Mouse (Mus musculus) G1E (cell line): ENCODE data around the gene Tdrd1. TPM values are rescaled to one million over a fixed set of nuclear protein-coding genes. Genes with fewer than 3 reads are reported as not detected.

Source experiments
- ATAC-seq: 2 replicates; pipeline ENCODE4 v1.8.0; 2016; ENCODE audit warnings: mild to moderate bottlenecking; ENCODE audit not compliant: insufficient number of reproducible peaks, poor library complexity, low FRiP score, severe bottlenecking; ENCODE audit errors: extremely low read depth
- DNase-seq: peaks from one replicate; pipeline ENCODE4 v3.0.0; 2012; ENCODE audit warnings: low spot score
- H3K27me3 ChIP-seq: 2 replicates; pipeline ENCODE4 v1.6.1; 2012; ENCODE audit warnings: mild to moderate bottlenecking, low read length, inconsistent platforms; ENCODE audit not compliant: insufficient read depth
- H3K36me3 ChIP-seq: replicated peaks from 2 replicates; pipeline ENCODE3; 2012; ENCODE audit warnings: mild to moderate bottlenecking, inconsistent platforms
- H3K4me1 ChIP-seq: 2 replicates; pipeline ENCODE4 v1.6.1; 2012; ENCODE audit warnings: low read depth, low read length, inconsistent platforms, mixed read lengths; ENCODE audit not compliant: insufficient read depth
- H3K4me3 ChIP-seq: 2 replicates; pipeline ENCODE4 v1.5.1; 2012; ENCODE audit warnings: low read depth, mild to moderate bottlenecking, inconsistent platforms, low read length, moderate library complexity, mixed read lengths
- H3K9me3 ChIP-seq: replicated peaks from 2 replicates; pipeline ENCODE4 v1.6.1; 2012; ENCODE audit warnings: inconsistent platforms
- CTCF ChIP-seq: IDR thresholded peaks from 2 replicates; pipeline ENCODE4 v1.5.1; 2012; ENCODE audit warnings: low read depth, low read length, inconsistent platforms, mixed read lengths
- GATA1 ChIP-seq: IDR thresholded peaks from 2 replicates; pipeline ENCODE4 v1.6.1; 2012; ENCODE audit warnings: borderline replicate concordance, low read length, inconsistent platforms, mixed read lengths
- GATA2 ChIP-seq: IDR thresholded peaks from 2 replicates; pipeline ENCODE4 v1.6.1; 2012; ENCODE audit warnings: low read depth, low read length, inconsistent platforms, borderline replicate concordance
- POLR2AphosphoS5 ChIP-seq: IDR thresholded peaks from 2 replicates; pipeline ENCODE4 v1.6.1; 2012; ENCODE audit warnings: low read depth, low read length, inconsistent platforms; ENCODE audit not compliant: insufficient replicate concordance
- TAL1 ChIP-seq: conservative IDR thresholded peaks from 2 replicates; pipeline ENCODE4 v1.6.1; 2012; ENCODE audit warnings: low read depth, low read length, inconsistent platforms, mixed read lengths
- polyA plus RNA-seq: library from polyadenylated mRNA; stranded (reverse); fragments of >175 nt; gene quantifications from 2 replicates; pipeline ENCODE4 v1.2.3, GENCODE M21; 2012
- total RNA-seq, 2 experiments: library from RNA; stranded (forward) in 1 of 2; stranded (reverse) in 1 of 2; fragments of 200-1000 nt in 1 of 2; fragments of >200 nt in 1 of 2; fragmentation: Nextera tagmentation in 1 of 2; gene quantifications; 2 replicates each; pipeline ENCODE4 v1.2.3; 2014 to 2017

Tdrd1 gene
- total and polyA plus RNA-seq, 3 experiments: 0.05 TPM; not detected in 2

DNA sequence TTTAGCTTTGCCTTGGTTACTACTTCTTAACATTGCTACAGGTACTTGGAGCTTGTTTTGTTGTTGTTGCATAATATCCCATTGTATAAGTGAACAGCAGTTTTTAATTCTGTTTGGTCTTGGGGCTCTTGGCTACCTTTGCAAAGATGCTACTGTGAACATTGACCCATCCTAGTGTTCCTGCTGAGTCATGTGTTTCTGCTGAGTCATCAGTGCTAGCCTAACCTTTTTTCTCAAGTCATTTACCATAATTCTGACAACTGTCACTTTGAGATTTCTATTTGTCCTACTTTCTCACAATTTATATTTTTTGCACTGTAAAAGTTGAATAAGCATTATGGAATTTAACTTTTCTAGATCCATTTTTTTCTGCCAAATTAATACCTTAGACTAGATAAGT lies 26.6 kb downstream of the Tdrd1 start:
- H3K27me3 ChIP-seq: peaks cover 23% of the 10 kb centered on the region

GRCm38 (mm10) chr19:56856455-56856854 lies 30.4 kb downstream of the Tdrd1 start:
- no peak for TF ChIP-seq GATA2
- TF ChIP-seq CTCF: no peak
- TF ChIP-seq TAL1: no peak
- no peak for TF ChIP-seq GATA1
- no peak for TF ChIP-seq POLR2AphosphoS5
- H3K27me3 ChIP-seq: peaks cover 7% of the 10 kb centered on the region
- H3K9me3 ChIP-seq: no peaks in the 10 kb centered on the region
- no peak overlapping the region for H3K4me3 ChIP-seq
- no peaks in the 10 kb centered on the region; the same call in 1 of the 2 replicates for H3K4me1 ChIP-seq
- DNase-seq (no peak), ATAC-seq (no peak)
- H3K36me3 ChIP-seq: no peaks in the 10 kb centered on the region

More for the DNA sequence above, 26.6 kb downstream of the Tdrd1 start:
- H3K4me3 ChIP-seq: no peak overlapping the region
- H3K9me3 ChIP-seq: no peaks in the 10 kb centered on the region
- no peak for DNase-seq
- H3K36me3 ChIP-seq: no peaks in the 10 kb centered on the region
- no peak for ATAC-seq
- TF ChIP-seq POLR2AphosphoS5: no peak
- TF ChIP-seq TAL1: no peak
- H3K4me1 ChIP-seq: no peaks in the 10 kb centered on the region; the same call in 1 of the 2 replicates

DNA sequence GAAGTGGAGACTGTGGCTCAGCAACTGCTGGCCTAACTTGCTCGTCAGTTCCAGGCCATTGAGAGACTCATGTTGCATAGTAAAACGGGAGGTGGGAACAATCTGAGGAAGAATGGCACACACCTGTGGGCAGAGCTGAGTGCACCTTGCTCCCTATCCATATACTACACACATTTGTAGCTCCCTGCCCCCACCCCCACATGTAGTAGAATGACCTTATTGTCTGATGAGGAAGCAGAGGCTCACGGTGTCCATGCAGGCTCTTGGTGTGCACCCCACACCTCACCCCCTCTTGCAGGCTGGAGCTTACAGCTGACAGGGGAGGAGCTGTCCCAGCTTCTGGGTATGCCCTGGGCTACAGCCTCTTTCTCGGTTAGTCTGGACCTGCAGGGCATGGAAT lies 41.7 kb downstream of the Tdrd1 start:
- no peak for ATAC-seq
- H3K4me1 ChIP-seq: no peaks in the 10 kb centered on the region
- no peaks in the 10 kb centered on the region for H3K9me3 ChIP-seq
- TF ChIP-seq GATA2 (no peak), CTCF (no peak)
- H3K4me3 ChIP-seq: no peak overlapping the region
- H3K36me3 ChIP-seq: no peaks in the 10 kb centered on the region
- peaks cover 44% of the 10 kb centered on the region for H3K27me3 ChIP-seq
- DNase-seq: no peak

DNA sequence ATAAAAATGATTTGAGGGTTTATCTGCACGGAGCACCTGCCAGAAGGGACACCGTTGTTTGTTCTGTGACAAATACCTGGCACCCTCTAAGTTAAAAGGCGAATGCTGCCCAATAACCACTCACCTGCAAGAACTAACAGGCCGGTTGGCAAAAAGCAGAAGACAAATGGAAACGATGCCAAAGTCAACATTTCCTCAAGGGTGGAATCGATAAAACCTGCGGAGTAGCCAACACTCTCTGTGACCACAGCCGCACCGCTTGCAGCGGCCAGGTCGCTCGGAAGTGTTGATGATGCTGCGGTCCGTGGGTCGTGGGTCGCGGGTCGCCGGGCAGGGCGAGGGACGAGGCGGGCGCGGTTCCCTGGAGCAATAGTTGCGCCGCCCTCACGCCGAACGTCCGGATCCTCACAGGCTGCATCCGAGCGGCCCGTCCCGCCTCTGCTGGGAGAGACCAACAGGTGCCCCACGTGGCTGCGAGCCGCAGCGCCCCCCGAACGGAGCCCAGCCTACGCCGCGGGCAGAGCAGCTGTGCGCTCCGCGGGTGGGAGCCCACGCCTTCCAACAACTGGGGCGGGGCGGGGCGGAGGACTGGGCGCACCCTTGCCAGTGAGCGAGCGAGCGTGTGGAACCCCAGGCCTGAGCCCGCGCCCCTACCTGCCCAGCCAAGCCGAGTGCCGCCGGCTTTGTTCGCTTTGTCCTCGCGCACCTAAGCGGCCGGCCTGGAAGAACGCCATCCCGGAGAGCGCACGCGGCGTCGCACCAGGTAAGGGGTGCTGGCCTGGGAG lies 48.0 kb downstream of the Tdrd1 start, which contains the start of gene Vwa2:
Gene Vwa2 (plus strand): TSS at position 434 of the 785 bp plus-strand sequence.
- Histone ChIP-seq H3K36me3 (no peaks in the 10 kb centered on the region), H3K27me3 (peaks cover 24% of the 10 kb centered on the region), H3K9me3 (no peaks in the 10 kb centered on the region), H3K4me1 (no peaks in the 10 kb centered on the region), H3K4me3 (no peak within 1 kb of the TSS)
- TF ChIP-seq POLR2AphosphoS5 (no peak), CTCF (no peak), GATA1 (no peak), TAL1 (no peak), GATA2 (no peak)
- ATAC-seq: no peak
- no peak for DNase-seq

DNA sequence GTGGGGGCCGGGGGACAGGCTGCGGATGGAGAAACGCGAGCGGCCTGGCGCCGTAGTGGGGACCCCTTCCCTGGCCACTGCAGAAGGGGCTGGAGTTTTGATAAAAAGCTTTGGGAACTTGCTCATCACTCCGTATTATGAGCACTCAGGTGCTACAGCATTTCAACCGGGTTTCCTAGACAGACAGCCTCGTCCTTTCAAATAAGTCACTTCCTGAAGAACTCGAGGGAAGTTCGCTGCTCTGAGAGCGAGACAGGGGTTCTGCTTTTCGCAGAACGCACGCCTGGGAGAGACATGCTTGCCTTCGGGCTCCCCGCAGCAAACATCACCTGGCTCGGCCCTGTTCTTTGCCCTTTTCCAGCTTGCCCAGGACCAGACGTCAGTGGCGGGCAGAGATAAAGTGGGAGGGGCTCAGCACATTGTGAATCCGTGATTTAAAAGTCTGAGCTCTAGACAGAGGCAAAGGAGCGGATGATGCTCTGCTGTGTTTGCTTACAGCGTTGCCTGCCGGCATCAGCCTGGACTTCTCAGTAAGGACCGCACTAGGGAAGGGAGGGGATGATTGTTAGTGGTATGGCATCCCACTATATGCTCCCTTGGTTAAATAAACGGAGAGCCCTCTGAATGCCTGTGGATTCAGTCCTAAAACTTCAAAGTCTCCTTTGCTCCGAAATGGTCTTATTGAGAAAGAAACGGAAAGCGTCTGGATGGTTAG lies 48.7 kb downstream of the Tdrd1 start:
- H3K4me1 ChIP-seq: no peaks in the 10 kb centered on the region
- TF ChIP-seq GATA2 (no peak), GATA1 (no peak), POLR2AphosphoS5 (no peak), TAL1 (no peak)
- H3K4me3 ChIP-seq: no peak overlapping the region
- ATAC-seq (no peak), DNase-seq (no peak)
- H3K9me3 ChIP-seq: no peaks in the 10 kb centered on the region
- peaks cover 25% of the 10 kb centered on the region for H3K27me3 ChIP-seq
- H3K36me3 ChIP-seq: no peaks in the 10 kb centered on the region

DNA sequence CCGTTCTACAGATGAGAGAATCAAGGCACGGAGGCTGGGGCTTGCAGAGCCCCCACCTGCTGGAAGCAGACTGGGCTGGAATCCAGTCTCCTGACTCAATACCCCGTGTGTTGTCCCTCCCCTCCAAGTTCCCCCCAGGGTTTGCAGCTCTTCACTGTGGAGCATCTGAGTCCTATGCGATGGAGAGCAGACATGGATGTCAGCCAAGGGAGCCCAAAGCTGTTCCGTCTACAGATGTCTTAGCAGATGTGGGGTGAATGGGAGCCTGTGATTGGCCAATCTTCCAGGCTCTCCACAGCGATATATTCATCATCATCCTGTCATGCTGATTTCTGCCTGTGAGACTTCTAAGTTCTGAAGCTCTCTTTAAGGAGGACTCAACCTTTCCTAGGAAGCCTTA lies 51.4 kb downstream of the Tdrd1 start:
- no peaks in the 10 kb centered on the region for H3K9me3 ChIP-seq
- H3K4me1 ChIP-seq: no peaks in the 10 kb centered on the region
- TF ChIP-seq POLR2AphosphoS5: no peak
- TF ChIP-seq TAL1: no peak
- no peak for TF ChIP-seq CTCF
- no peak for TF ChIP-seq GATA2
- TF ChIP-seq GATA1: no peak
- H3K27me3 ChIP-seq: peaks cover 36% of the 10 kb centered on the region
- DNase-seq: no peak
- no peak overlapping the region for H3K4me3 ChIP-seq
- no peak for ATAC-seq
- H3K36me3 ChIP-seq: no peaks in the 10 kb centered on the region

GRCm38 (mm10) chr19:56887879-56888278 lies 61.9 kb downstream of the Tdrd1 start:
- no peak for TF ChIP-seq GATA1
- Histone ChIP-seq H3K9me3 (no peaks in the 10 kb centered on the region), H3K36me3 (no peaks in the 10 kb centered on the region), H3K4me3 (no peak overlapping the region), H3K27me3 (peaks cover 12% of the 10 kb centered on the region), H3K4me1 (0 out of 2 replicates have a peak, but pooled peaks cover 3% of the 10 kb centered on the region)
- ATAC-seq (no peak), DNase-seq (no peak)
